Mouse (Mus musculus): ENCODE data around the gene Olfr667. TPM values are rescaled to one million over a fixed set of nuclear protein-coding genes. Genes with fewer than 3 reads are reported as not detected.

Olfr667 gene
- polyA plus RNA-seq (2015; fragmentation: Nextera tagmentation; extraction: Ambion mirVana) = not detected in 2 replicates

DNA sequence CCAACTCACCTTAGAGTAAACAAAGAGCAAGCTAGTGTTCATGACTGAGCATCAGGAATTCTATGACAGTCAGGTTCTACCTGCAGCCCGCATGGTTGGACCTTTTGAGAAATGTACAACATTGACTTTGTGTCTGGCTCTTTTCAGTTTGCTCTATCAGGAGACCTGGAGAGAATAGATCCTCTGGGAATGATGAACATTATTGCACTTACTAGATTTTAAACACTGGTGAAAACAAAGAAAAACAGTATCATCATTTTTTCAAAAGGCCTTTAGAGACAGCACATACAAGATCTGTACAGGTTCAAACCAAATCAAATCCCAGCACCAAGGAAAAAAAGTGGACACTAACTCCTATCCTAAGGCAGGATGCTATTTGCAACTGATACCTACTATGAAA is at the start of gene Olfr667:
Gene Olfr667 (minus strand): TSS at position 101 of the 400 bp plus-strand sequence.

DNA sequence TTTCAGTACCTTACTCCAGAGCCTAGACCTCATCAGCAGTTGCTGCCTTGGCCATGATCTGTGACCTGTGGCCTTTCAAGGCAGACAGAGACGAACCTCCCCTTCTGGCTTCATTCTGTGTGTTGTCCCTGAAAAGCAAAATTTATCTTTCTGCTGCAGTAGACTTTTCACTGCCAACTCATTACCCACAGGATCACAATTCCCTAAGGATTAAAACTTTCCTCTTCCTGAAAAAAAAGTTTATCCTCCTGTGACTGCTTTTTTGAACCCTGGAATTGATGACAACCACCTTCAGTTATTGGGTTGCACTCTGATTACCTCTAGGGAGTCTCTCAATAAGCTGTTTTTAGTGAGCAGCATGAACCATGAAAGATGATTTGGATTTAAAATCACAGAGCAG is 41.2 kb upstream of the Olfr667 start, which contains the start of gene Olfr670:
Gene Olfr670 (minus strand): TSS at position 101 of the 400 bp plus-strand sequence.

DNA sequence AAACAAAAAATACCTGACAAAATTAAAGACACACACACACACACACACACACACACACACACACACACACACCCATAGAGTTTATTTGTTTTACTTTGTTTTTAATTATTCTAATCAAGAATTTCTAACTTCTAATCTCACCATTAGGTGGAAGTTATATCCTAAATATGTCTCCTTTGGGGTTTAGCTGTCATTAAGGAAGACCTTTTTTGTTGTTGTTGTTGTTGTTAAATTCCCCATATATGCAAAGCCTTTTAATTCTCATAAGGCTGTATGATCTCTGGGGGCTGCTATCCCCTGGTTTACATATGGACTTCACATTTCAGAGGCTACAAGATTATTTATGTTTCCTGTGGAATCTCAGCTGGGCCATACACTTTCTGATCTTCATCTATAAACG is 12.7 kb upstream of the Olfr667 start, which contains the start of gene Olfr669:
Gene Olfr669 (plus strand): TSS at position 301 of the 400 bp plus-strand sequence.

DNA sequence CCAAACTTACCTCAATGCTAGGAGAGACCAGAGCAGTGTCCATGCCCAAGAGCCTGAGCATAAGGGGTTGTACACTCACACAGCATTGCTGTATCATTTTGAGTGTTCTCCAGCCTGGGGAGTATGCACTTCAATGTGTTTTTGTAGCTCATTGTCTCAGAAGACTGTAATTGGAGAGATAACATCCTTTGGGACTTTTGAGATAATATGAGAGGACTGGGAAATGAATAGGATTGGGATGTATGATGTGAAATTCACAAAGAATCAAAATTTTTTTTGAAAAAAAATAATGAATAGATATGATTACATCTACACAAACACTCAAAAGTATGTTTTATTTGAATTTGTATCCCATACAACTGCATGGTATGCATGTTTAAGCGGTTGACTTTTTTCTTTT is 6.7 kb upstream of the Olfr667 start, which contains the start of gene Olfr668:
Gene Olfr668 (minus strand): TSS at position 101 of the 400 bp plus-strand sequence.

DNA sequence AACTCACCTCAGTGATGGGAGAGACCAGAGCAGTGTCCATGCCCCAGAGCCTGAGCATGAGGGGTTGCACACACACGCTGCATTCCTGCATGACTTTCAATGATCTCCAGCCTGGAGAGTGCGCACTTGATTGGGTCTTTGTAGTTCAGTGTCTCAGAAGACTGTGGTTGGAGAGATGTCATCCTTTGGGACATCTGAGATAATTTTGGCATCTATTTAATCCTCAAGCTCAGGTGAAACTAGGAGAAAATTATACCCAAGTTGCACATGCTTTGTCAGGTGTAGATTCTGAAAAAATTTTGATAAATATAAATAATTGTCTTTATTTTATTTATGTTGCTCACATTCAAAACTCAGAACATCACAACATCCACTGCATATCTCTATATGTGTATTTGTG is 25.4 kb downstream of the Olfr667 start, which contains the start of gene Olfr666:
Gene Olfr666 (minus strand): TSS at position 101 of the 400 bp plus-strand sequence.

DNA sequence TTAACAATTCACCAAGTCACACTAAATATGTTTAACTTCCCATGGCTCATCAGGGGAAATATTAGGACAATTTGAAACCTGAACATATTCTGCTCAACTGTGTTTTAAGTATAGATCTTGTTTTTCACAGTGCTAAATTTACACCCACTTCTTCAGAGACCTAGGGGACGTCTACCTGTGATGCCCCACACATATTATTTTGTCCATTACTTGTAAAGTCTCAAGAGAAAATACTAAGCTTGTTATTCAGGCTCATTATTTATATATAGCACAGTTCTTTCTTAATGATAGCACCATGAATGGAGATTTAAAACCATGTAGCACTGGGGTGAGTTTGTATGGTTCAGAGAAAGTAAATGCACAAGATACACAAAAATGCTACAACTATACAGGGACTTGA is 43.6 kb downstream of the Olfr667 start, which contains the start of gene Olfr665:
Gene Olfr665 (plus strand): TSS at position 301 of the 400 bp plus-strand sequence.

Other genes starting within 250 kb of the Olfr667 start
- gene Olfr661, start 235.0 kb downstream of the Olfr667 start, polyA plus RNA-seq (2015; fragmentation: Nextera tagmentation; extraction: Ambion mirVana) = not detected in 2 replicates
- gene Usp17le, start 144.0 kb downstream of the Olfr667 start, polyA plus RNA-seq (2015; fragmentation: Nextera tagmentation; extraction: Ambion mirVana) = not detected in 2 replicates
- not detected in 2 replicates for gene Usp17lb, start 78.9 kb downstream of the Olfr667 start, polyA plus RNA-seq (2015; fragmentation: Nextera tagmentation; extraction: Ambion mirVana)
- not detected in 2 replicates for gene Usp17la, start 64.5 kb downstream of the Olfr667 start, polyA plus RNA-seq (2015; fragmentation: Nextera tagmentation; extraction: Ambion mirVana)
- gene Olfr665, start 43.5 kb downstream of the Olfr667 start, polyA plus RNA-seq (2015; fragmentation: Nextera tagmentation; extraction: Ambion mirVana) = not detected in 2 replicates
- gene Olfr666, start 25.5 kb downstream of the Olfr667 start, polyA plus RNA-seq (2015; fragmentation: Nextera tagmentation; extraction: Ambion mirVana) = not detected in 2 replicates
- gene Olfr668, start 6.6 kb upstream of the Olfr667 start, polyA plus RNA-seq (2015; fragmentation: Nextera tagmentation; extraction: Ambion mirVana) = not detected in 2 replicates
- not detected in 2 replicates for gene Olfr669, start 12.8 kb upstream of the Olfr667 start, polyA plus RNA-seq (2015; fragmentation: Nextera tagmentation; extraction: Ambion mirVana)
- not detected in 2 replicates for gene Olfr670, start 41.1 kb upstream of the Olfr667 start, polyA plus RNA-seq (2015; fragmentation: Nextera tagmentation; extraction: Ambion mirVana)
- not detected in 2 replicates for gene Olfr671, start 57.6 kb upstream of the Olfr667 start, polyA plus RNA-seq (2015; fragmentation: Nextera tagmentation; extraction: Ambion mirVana)
- gene Olfr672, start 80.5 kb upstream of the Olfr667 start, polyA plus RNA-seq (2015; fragmentation: Nextera tagmentation; extraction: Ambion mirVana) = not detected in 2 replicates
- not detected in 2 replicates for gene Olfr675, start 107.0 kb upstream of the Olfr667 start, polyA plus RNA-seq (2015; fragmentation: Nextera tagmentation; extraction: Ambion mirVana)
- gene Olfr676, start 111.2 kb upstream of the Olfr667 start, polyA plus RNA-seq (2015; fragmentation: Nextera tagmentation; extraction: Ambion mirVana) = not detected in 2 replicates
- not detected in 2 replicates for gene Olfr677, start 129.9 kb upstream of the Olfr667 start, polyA plus RNA-seq (2015; fragmentation: Nextera tagmentation; extraction: Ambion mirVana)
- not detected in 2 replicates for gene Olfr678, start 143.0 kb upstream of the Olfr667 start, polyA plus RNA-seq (2015; fragmentation: Nextera tagmentation; extraction: Ambion mirVana)
- not detected in 2 replicates for gene Olfr679, start 159.7 kb upstream of the Olfr667 start, polyA plus RNA-seq (2015; fragmentation: Nextera tagmentation; extraction: Ambion mirVana)
- gene Olfr680-ps1, start 171.3 kb upstream of the Olfr667 start, polyA plus RNA-seq (2015; fragmentation: Nextera tagmentation; extraction: Ambion mirVana) = not detected in 2 replicates
- gene Olfr681, start 195.4 kb upstream of the Olfr667 start, polyA plus RNA-seq (2015; fragmentation: Nextera tagmentation; extraction: Ambion mirVana) = not detected in 2 replicates
- gene Olfr683, start 225.5 kb upstream of the Olfr667 start, polyA plus RNA-seq (2015; fragmentation: Nextera tagmentation; extraction: Ambion mirVana) = not detected in 2 replicates
- not detected in 2 replicates for gene Olfr684, start 242.2 kb upstream of the Olfr667 start, polyA plus RNA-seq (2015; fragmentation: Nextera tagmentation; extraction: Ambion mirVana)